Mouse (Mus musculus) v-Abl transformed pro-B cells (cell line): ENCODE measurements at regions not wholly inside any gene's neighbourhood (a gene's known extent, or its start where the extent isn't known, plus 50 kb on each side); places are given as distances from the start of the nearest gene placed in this dataset.

Source experiments
- in situ Hi-C, 2 experiments: fragments of 400-800 bp; cut with MboI; formaldehyde crosslinking; loops; one replicate each; pipeline ENCODE4 v1.15.1; 2025; ENCODE audit not compliant: unreplicated experiment in 2 of 2

DNA sequence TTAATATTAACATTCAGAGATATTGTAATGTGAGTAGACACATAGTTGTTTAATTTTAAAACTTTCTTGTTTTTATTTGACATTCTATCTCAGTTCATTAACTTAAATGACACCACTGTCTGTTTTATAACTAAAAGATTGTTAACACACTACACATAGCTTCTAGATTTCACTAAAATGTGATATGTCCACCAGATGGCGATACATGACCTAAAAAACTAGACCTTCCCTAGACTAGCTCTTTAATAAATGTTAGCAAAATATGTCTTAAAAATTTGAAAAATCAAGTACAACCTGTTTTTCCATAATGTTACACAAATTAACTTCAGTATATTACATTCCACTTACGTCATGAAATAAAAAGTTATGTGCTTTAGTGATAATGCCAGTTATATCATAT is 1398.8 kb upstream of the Cdh9 start:
- in situ Hi-C loops = loop anchor here in 1 of 2 experiments (25.0 kb wide), 1 partner anchor 1858 kb away; no protein-coding TSS in a partner anchor

DNA sequence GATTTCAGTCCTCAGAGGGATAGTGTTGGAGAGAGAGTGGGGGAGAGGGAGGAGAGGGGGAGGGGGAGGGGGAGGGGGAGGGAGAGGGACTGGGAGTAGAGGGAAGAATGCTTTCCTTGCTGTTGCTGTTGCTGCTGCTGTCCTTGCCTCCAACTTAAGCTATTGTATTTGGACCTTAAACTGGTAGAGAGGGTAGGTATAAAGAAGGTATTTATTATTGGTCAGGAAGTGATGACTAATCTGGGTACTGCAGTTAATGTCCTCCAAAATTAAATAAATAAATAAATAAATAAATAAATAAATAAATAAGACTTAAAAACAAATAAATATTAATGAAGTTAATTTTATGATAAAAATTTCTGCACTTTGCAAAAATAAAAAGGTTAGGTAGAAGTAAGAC is 1396.6 kb upstream of the Cdh9 start:
- in situ Hi-C loops = loop anchor here in 1 of 2 experiments (25.0 kb wide), 1 partner anchor 1855 kb away; no protein-coding TSS in a partner anchor

DNA sequence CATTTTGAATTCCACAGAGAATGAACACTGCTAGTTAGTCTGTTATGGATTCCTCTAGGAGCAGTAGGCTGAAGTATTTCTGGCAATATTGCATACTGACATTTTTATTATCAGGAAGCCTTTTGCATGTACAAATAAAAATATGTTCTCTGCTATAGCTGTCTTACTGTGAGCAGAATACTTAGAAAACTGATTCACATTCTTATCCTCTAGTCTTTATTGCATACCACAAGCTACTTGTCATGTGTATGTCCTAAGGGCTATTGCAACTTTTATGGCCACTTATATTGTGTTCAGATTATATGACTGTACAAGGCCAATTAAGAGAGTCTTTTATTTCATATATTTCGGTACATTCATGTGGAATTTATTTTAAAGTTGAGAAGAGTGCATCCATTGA is 1366.7 kb upstream of the Cdh9 start:
- in situ Hi-C loops = no loop called here

DNA sequence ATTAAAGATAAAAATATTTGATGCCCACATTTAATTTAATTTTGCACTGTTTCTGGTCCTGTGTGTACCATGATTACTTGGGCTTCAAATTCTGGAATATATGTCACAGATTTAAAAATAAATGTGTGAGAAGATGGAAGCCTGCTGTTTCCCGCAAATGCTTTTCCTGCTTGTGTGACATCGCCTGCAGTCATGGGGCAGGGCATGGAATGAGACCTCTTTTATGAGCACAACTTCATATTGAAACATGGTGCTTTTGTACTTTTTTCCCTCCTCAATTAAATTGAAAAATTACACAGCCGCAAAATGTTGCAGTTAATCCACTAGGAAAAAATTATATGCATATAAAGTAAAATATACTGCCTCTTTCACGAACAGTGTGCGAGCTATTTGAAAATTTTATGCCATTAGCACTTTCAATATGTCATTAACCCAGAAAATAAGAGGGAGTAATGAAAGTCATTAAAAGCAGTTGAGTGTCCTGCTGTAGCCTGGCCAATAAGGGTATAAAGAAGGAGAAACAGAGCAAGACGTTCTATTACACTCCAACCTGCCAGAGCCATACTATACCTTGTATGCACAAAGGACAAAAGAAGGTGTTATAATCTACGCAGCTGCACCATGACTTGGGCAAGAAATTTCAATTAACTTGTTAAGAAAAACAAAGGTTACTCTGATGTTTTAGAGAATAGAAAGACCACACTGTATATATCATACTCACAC is 1336.1 kb upstream of the Cdh9 start:
- in situ Hi-C loops = no loop called here
